Mouse (Mus musculus) erythroid progenitor cell, adult 5-6 weeks (primary cell): Measurements from ENCODE around the gene Plekho1. TPM values are rescaled to one million over a fixed set of nuclear protein-coding genes. Genes with fewer than 3 reads are reported as not detected.
"Not testable (repeated sequence)": the region's sequence is repeated elsewhere in the genome, so short reads cannot be mapped to it uniquely, and the experiment has no call there.

Source experiments
- ATAC-seq: replicated peaks from 2 replicates; pipeline ENCODE4 v1.8.0; 2016; ENCODE audit warnings: moderate number of reproducible peaks, mild to moderate bottlenecking, moderate TSS enrichment, inconsistent platforms; ENCODE audit not compliant: poor library complexity, low FRiP score, severe bottlenecking
- total RNA-seq, 2 experiments: library from RNA; stranded (forward) in 1 of 2; stranded (reverse) in 1 of 2; fragments of 150-400 nt in 1 of 2; fragments of 186-747, 209-891 nt in 1 of 2; gene quantifications; 2 replicates each; pipeline versions ENCODE4 v1.2.3 to v1.2.4; 2015 to 2017; ENCODE audit warnings: low replicate concordance in 2 of 2

Gene Plekho1
- total RNA-seq, 2 experiments from 2014 or later, result 13.4 to 18.6 TPM

- ATAC-seq, result no peak
Observed at GRCm38 (mm10) chr3:95955318-95955717, 40.5 kb downstream of the Plekho1 start.

DNA sequence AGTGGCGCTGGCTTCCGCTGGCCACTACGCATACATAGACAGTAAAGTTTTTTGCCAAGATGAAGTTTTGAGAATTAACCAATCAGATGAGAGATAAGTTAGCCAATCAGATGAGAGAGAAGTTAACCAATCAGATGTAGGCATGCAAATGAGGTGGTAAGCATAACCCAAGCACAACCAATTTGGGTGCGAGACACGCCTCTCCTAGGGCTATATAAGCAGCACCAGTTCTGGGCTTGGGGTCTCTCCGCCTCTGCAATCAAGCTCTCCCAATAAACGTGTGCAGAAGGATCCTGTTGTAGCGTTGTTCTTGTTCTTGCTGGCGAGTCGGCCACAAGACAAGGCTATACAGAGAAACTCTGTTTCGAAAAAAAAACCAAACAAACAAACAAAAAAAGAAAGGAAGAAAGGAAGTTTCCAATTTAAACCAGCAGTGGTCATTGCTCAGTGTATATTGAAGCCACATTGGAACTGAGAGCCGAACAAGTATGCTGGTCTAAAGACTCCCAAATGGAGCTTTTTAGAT, 41.1 kb downstream of the Plekho1 start:
- not testable (repeated sequence) for ATAC-seq

- ATAC-seq, result no peak
Observed at GRCm38 (mm10) chr3:95953522-95953921, 42.3 kb downstream of the Plekho1 start.

DNA sequence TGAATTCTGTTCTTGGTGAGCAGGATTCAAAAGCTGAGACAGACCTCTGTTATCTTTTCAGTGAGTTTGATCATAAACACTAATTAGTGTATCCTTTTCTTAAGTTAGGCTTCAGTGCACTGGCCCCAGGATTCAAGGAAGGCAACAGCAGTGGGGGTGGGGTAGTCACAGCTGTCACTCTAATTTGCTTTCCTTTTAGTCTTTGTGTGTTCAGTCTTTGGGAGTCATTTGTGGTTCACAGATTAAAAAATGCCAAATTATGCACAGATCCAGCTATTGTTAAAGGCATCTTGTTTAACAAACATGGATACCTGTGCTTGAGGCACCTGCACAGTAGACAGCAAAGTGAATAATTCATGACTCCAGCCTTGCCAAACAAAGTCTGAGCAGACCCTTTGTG, 42.8 kb downstream of the Plekho1 start:
- no peak for ATAC-seq

DNA sequence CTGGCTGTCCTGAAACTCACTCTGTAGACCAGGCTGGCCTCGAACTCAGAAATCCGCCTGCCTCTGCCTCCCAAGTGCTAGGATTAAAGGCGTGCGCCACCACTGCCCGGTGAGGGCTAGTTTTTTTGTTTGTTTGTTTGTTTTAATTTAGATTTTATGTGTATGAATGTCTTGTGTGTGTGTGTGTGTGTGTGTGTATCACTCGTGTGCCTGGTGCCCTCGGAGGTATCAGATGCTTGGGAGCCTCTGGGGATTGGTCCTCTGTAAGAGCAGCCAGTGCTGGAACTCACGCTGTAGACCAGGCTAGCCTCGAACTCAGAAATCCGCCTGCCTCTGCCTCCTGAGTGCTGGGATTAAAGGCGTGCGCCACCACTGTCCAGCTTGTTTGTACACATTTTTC, 44.2 kb downstream of the Plekho1 start:
- ATAC-seq, result not testable (repeated sequence)

GRCm38 (mm10) chr3:95950763-95951551, 44.8 kb downstream of the Plekho1 start:
- ATAC-seq, result peak; percentile 93

DNA sequence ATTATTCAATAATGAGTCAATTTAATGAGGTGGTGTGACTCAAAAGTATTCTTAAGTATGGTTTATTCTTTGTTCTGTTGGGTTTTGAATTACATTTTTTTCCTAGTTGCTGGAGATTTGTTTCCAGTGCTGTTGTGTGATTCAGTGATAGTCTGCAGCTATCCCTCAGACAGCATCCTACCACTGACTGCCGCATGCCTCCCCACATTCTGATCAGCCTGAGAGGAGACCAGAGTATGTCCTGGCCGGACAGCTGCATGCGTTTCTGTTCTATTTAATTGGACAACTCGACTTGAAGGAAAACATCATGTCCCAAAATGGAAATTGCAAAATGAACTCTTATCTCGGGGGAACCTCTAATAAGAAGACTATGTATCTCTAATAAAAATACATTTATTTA, 47.5 kb downstream of the Plekho1 start:
- no peak for ATAC-seq

- ATAC-seq, result no peak
Observed at GRCm38 (mm10) chr3:95945731-95946240, 50.0 kb downstream of the Plekho1 start.

- ATAC-seq, result no peak
Observed at GRCm38 (mm10) chr3:95944742-95945141, 51.1 kb downstream of the Plekho1 start.

GRCm38 (mm10) chr3:95943226-95943625, 52.6 kb downstream of the Plekho1 start:
- ATAC-seq, result no peak

DNA sequence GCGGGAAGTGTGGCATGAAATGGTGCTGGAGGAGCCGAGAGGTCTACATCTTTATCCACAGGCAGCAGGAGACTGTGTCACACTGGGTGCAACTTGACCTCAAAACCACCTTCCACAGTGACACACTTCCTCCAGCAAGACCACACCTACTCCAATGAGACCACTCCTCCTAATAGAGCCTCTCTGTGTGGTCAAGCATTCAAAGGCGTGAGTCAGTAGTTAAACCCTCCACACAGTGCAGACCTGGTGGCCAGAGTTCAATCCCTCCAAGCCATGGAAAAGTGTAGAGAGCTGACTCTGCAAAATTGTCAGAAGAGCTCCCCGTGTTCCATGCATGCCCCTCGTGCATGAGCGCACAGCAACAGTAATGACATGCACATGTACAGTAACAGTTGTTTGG, 53.1 kb downstream of the Plekho1 start:
- no peak for ATAC-seq

GRCm38 (mm10) chr3:95938835-95939234, 57.0 kb downstream of the Plekho1 start:
- no peak for ATAC-seq

Other genes starting within 250 kb of the Plekho1 start
- gene Tars2, start 235.8 kb downstream of the Plekho1 start, total RNA-seq (2015; ENCODE audit: low replicate concordance), result 0.84 and 15.9 TPM in 2 replicates
- 8.0 and 20.9 TPM in 2 replicates for gene Tars2, start 235.8 kb downstream of the Plekho1 start, total RNA-seq (2017; ENCODE audit: low replicate concordance)
- 23.5 and 24.9 TPM in 2 replicates for gene Rprd2, start 177.1 kb downstream of the Plekho1 start, total RNA-seq (2015; ENCODE audit: low replicate concordance)
- gene Rprd2, start 177.1 kb downstream of the Plekho1 start, total RNA-seq (2017; ENCODE audit: low replicate concordance), result 21.3 and 24.0 TPM in 2 replicates
- gene Prpf3, start 140.1 kb downstream of the Plekho1 start, total RNA-seq (2015; ENCODE audit: low replicate concordance), result 56.2 and 83.6 TPM in 2 replicates
- 37.7 and 84.2 TPM in 2 replicates for gene Prpf3, start 140.1 kb downstream of the Plekho1 start, total RNA-seq (2017; ENCODE audit: low replicate concordance)
- gene Mrps21, start 124.5 kb downstream of the Plekho1 start, total RNA-seq (2015; ENCODE audit: low replicate concordance), result 43.2 and 59.5 TPM in 2 replicates
- 102 and 123 TPM in 2 replicates for gene Mrps21, start 124.5 kb downstream of the Plekho1 start, total RNA-seq (2017; ENCODE audit: low replicate concordance)
- gene Ciart, start 113.8 kb downstream of the Plekho1 start, total RNA-seq (2015; ENCODE audit: low replicate concordance), result not detected in 2 replicates
- gene Ciart, start 113.8 kb downstream of the Plekho1 start, total RNA-seq (2017; ENCODE audit: low replicate concordance), result 1.8 TPM in 1 of 2 replicates, not detected in the other
- gene BC028528, start 104.0 kb downstream of the Plekho1 start, total RNA-seq (2015; ENCODE audit: low replicate concordance), result 8.8 and 10.1 TPM in 2 replicates
- gene BC028528, start 104.0 kb downstream of the Plekho1 start, total RNA-seq (2017; ENCODE audit: low replicate concordance), result 5.8 and 26.0 TPM in 2 replicates
- gene Aph1a, start 102.0 kb downstream of the Plekho1 start, total RNA-seq (2015; ENCODE audit: low replicate concordance), result 7.6 and 8.0 TPM in 2 replicates
- gene Aph1a, start 102.0 kb downstream of the Plekho1 start, total RNA-seq (2017; ENCODE audit: low replicate concordance), result 9.6 and 14.6 TPM in 2 replicates
- not detected in 2 replicates for gene Car14, start 91.3 kb downstream of the Plekho1 start, total RNA-seq (2015; ENCODE audit: low replicate concordance)
- not detected in 2 replicates for gene Car14, start 91.3 kb downstream of the Plekho1 start, total RNA-seq (2017; ENCODE audit: low replicate concordance)
- gene Anp32e, start 66.8 kb downstream of the Plekho1 start, total RNA-seq (2015; ENCODE audit: low replicate concordance), result 153 and 197 TPM in 2 replicates
- gene Anp32e, start 66.8 kb downstream of the Plekho1 start, total RNA-seq (2017; ENCODE audit: low replicate concordance), result 541 and 717 TPM in 2 replicates
- 9.0 and 32.3 TPM in 2 replicates for gene Vps45, start 62.5 kb upstream of the Plekho1 start, total RNA-seq (2015; ENCODE audit: low replicate concordance)
- 8.2 and 34.4 TPM in 2 replicates for gene Vps45, start 62.5 kb upstream of the Plekho1 start, total RNA-seq (2017; ENCODE audit: low replicate concordance)
- 4.6 and 9.4 TPM in 2 replicates for gene Otud7b, start 108.5 kb upstream of the Plekho1 start, total RNA-seq (2015; ENCODE audit: low replicate concordance)
- 28.5 and 37.6 TPM in 2 replicates for gene Otud7b, start 108.5 kb upstream of the Plekho1 start, total RNA-seq (2017; ENCODE audit: low replicate concordance)
- not detected in 2 replicates for gene Mtmr11, start 166.0 kb upstream of the Plekho1 start, total RNA-seq (2015; ENCODE audit: low replicate concordance)
- not detected in 2 replicates for gene Mtmr11, start 166.0 kb upstream of the Plekho1 start, total RNA-seq (2017; ENCODE audit: low replicate concordance)
- 19.8 and 38.1 TPM in 2 replicates for gene Sf3b4, start 176.3 kb upstream of the Plekho1 start, total RNA-seq (2015; ENCODE audit: low replicate concordance)
- 6.2 and 9.5 TPM in 2 replicates for gene Sf3b4, start 176.3 kb upstream of the Plekho1 start, total RNA-seq (2017; ENCODE audit: low replicate concordance)
- gene Sv2a, start 185.2 kb upstream of the Plekho1 start, total RNA-seq (2015; ENCODE audit: low replicate concordance), result not detected in 2 replicates
- not detected in 2 replicates for gene Sv2a, start 185.2 kb upstream of the Plekho1 start, total RNA-seq (2017; ENCODE audit: low replicate concordance)
- gene Bola1, start 223.7 kb upstream of the Plekho1 start, total RNA-seq (2015; ENCODE audit: low replicate concordance), result 10.8 and 11.3 TPM in 2 replicates
- 4.9 and 15.5 TPM in 2 replicates for gene Bola1, start 223.7 kb upstream of the Plekho1 start, total RNA-seq (2017; ENCODE audit: low replicate concordance)
- 6.8 and 8.4 TPM in 2 replicates for gene Hist2h2ab, start 223.9 kb upstream of the Plekho1 start, total RNA-seq (2015; ENCODE audit: low replicate concordance)
- gene Hist2h2ab, start 223.9 kb upstream of the Plekho1 start, total RNA-seq (2017; ENCODE audit: low replicate concordance), result 256 and 561 TPM in 2 replicates
- gene Hist2h2ac, start 224.9 kb upstream of the Plekho1 start, total RNA-seq (2015; ENCODE audit: low replicate concordance), result 180 and 195 TPM in 2 replicates
- gene Hist2h2ac, start 224.9 kb upstream of the Plekho1 start, total RNA-seq (2017; ENCODE audit: low replicate concordance), result 7,308 and 8,144 TPM in 2 replicates
- gene Hist2h2be, start 225.1 kb upstream of the Plekho1 start, total RNA-seq (2015; ENCODE audit: low replicate concordance), result 46.5 and 50.7 TPM in 2 replicates
- 35.9 and 44.5 TPM in 2 replicates for gene Hist2h2be, start 225.1 kb upstream of the Plekho1 start, total RNA-seq (2017; ENCODE audit: low replicate concordance)
- 1,103 and 1,242 TPM in 2 replicates for gene Hist2h3c2, start 243.1 kb upstream of the Plekho1 start, total RNA-seq (2015; ENCODE audit: low replicate concordance)
- gene Hist2h3c2, start 243.1 kb upstream of the Plekho1 start, total RNA-seq (2017; ENCODE audit: low replicate concordance), result 928 and 1,001 TPM in 2 replicates
- 454 and 530 TPM in 2 replicates for gene Hist2h2aa2, start 244.3 kb upstream of the Plekho1 start, total RNA-seq (2015; ENCODE audit: low replicate concordance)
- gene Hist2h2aa2, start 244.3 kb upstream of the Plekho1 start, total RNA-seq (2017; ENCODE audit: low replicate concordance), result 15,181 TPM in 1 of 2 replicates, not detected in the other
- gene Hist2h2aa1, start 249.5 kb upstream of the Plekho1 start, total RNA-seq (2015; ENCODE audit: low replicate concordance), result not detected in 2 replicates
- gene Hist2h2aa1, start 249.5 kb upstream of the Plekho1 start, total RNA-seq (2017; ENCODE audit: low replicate concordance), result 13,356 and 26,437 TPM in 2 replicates